Mouse (Mus musculus) liver, postnatal 0 days (tissue): ENCODE measurements at regions not wholly inside any gene's neighbourhood (a gene's known extent, or its start where the extent isn't known, plus 50 kb on each side); places are given as distances from the start of the nearest gene placed in this dataset.

Source experiments
- CTCF ChIP-seq: sonication (generic); IDR thresholded peaks from 2 replicates; pipeline ENCODE4 v1.5.1; 2016; ENCODE audit warnings: antibody characterized with exemption, low read depth
- EP300 ChIP-seq: IDR thresholded peaks from 2 replicates; pipeline ENCODE4 v1.6.1; 2016; ENCODE audit warnings: antibody characterized with exemption, low read depth, mild to moderate bottlenecking

DNA sequence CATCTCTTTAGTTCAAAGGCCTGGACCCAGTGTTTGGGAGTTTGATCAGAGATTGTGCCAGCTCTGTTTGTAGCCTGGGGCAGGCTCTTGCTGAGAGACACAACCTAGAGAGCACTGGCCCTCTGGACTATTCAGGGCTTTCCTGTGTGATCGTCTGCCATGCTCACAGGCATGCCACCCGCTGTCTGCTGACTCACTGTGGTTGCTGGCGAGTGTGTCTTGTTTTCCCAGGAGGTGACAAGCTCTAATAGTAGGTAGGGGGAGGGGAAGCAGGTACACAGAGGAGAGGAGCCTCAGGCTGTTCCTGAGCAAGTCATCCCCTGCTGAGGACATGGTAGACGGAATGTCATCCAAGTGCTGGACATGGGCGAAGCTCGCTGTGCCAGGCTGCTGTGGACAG is 107.5 kb downstream of the Tle3 start:
- TF ChIP-seq CTCF (no peak), EP300 (no peak)
